Mouse (Mus musculus): ENCODE results near the gene Gm20547.

The Gm20547 gene

DNA sequence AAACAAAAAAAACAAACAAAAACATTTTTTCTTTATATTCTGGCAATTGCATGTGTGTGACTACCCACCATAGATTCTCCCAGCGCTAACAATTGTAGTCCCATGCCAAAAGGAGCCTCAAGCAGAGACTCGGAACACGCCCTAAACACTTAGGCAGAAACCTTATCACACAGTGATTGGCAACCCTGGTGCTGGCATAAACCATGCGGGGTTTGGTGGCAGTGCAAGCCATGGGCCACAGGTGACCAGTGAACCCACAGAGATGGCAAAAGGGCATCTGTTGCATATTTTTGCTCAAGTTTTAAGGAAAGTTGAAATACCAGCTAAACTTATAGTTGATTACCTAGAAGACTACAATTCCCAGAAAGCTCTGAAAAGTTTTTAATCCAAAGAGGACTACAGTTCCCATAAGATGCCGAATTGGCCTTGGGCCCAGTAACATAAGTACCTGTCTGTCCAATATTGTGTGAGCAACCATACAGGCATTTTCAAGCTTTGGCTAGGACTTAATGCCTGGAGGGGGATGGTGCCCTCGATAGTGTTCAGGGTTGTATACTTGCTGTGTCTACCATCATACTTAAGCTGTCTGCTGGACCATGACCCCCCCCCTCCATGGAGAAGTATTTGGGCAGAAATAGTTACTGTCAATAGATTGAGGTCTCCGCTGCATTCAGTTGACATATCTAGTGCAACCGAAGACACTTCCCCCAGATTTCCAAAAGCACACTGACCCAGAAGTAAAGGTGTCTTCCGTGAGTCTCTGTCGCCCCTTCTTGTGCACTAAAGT is 15.7 kb upstream of the Gm20547 start:
- DNase-seq (ENCODE audit: low read depth in 2 of 2, low spot score in 2 of 2): no peak

GRCm38 (mm10) chr17:34896366-34896765 is 14.5 kb upstream of the Gm20547 start:
- peak; percentile 65 to 70 for DNase-seq (ENCODE audit: low read depth in 2 of 2, low spot score in 2 of 2)

- DNase-seq (ENCODE audit: low read depth in 2 of 2, low spot score in 2 of 2): no peak
Measured at GRCm38 (mm10) chr17:34895724-34896123, 13.9 kb upstream of the Gm20547 start.

GRCm38 (mm10) chr17:34894801-34895530 is 13.1 kb upstream of the Gm20547 start:
- DNase-seq (ENCODE audit: low read depth in 2 of 2, low spot score in 2 of 2): peak; percentile 21 to 35

DNA sequence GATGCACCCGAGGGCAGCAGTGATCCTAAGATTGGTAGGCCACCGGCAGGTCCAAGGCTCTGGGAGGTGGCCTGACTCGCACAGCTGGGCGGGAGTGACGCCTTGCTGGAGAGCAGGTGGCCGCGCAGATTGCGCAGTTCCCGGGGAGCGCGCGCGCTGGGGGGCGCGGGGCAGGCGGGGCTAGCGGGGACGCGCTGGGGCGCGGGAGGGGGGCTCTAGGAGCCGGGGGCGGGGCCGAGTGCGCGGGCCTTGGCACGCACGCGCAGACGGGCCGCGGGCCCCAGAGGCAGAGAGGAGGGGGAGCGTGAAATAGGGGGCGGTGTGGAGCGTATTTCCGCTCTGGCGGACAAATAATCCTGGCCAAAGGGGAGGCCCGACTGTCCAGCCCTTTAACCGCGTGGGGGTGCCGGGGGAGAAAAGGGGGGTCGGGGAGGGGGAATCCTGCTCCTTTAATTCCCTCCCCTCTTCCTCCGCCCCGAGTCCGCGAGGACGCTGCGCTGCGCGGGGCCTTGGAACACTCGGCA is 12.3 kb upstream of the Gm20547 start:
- peak; percentile 64 to 74 for DNase-seq (ENCODE audit: low read depth in 2 of 2, low spot score in 2 of 2)

- DNase-seq (ENCODE audit: low read depth in 2 of 2, low spot score in 2 of 2): no peak
Measured at GRCm38 (mm10) chr17:34893072-34893824, 11.4 kb upstream of the Gm20547 start.

DNA sequence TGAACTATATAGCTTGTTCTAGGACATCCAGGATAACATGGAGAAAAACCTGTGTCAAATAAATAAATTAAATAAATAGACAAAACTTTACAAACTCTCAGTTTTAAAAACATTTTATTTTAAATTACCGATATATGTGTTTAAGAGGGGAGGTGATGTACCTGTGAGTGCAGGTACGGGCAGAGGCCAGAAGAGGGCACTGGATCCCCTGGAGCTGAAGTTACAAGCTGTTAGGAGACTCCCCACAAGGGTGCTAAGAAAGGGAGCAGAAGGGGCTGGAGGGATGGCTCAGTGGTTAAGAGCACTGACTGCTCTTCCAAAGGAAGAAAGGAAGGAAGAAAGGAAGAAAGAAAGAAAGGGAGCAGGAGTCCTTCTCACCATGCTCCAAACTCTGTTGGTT is 9.5 kb upstream of the Gm20547 start:
- DNase-seq (ENCODE audit: low read depth in 2 of 2, low spot score in 2 of 2): no peak

GRCm38 (mm10) chr17:34890074-34890743 is 8.4 kb upstream of the Gm20547 start:
- no peak for DNase-seq (ENCODE audit: low read depth in 2 of 2, low spot score in 2 of 2)

DNA sequence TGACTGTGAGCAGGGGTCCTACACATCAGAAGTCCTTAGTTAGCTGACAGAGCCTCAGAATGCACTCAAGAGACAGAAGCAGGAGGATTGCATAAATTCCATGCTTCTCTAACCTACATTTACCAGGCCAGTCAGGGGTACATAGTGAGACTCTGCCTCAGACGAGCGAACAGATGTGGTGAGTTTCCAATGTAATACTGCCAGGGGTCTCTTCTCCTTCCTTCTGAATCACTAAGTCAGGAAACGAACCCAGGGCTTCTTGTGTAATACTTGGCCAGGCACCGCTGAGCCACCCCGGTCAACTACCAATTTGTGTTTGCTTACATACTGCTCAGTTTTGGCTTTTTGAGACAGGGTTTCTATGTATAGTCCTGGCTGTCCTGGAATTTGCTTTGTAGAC is 6.1 kb upstream of the Gm20547 start:
- DNase-seq (ENCODE audit: low read depth in 2 of 2, low spot score in 2 of 2): no peak

GRCm38 (mm10) chr17:34885615-34886014 is 3.8 kb upstream of the Gm20547 start:
- DNase-seq (ENCODE audit: low read depth in 2 of 2, low spot score in 2 of 2): no peak

DNA sequence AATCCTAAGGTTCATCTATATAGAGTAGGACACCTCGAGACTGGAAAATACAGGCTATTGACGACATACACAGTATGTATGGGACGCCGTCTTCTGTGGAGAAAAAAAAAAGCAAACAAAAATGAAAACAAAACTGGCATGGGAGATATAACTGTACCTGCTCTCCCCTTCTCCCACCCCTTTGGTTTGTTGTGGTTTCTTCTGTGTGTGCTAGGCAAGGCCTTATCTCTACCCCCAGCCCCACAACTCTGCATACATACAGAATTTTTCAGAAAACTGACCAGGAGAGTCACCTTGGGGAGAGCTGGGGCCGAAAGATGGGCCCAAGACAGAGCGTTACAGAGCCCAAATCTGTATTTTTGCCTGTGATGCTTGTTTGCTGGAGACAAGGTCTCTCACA is 2.9 kb upstream of the Gm20547 start:
- no peak for DNase-seq (ENCODE audit: low read depth in 2 of 2, low spot score in 2 of 2)

GRCm38 (mm10) chr17:34883332-34883731 is 1.5 kb upstream of the Gm20547 start:
- DNase-seq (ENCODE audit: low read depth in 2 of 2, low spot score in 2 of 2): no peak

- no peak for DNase-seq (ENCODE audit: low read depth in 2 of 2, low spot score in 2 of 2)
Measured at GRCm38 (mm10) chr17:34881166-34881565, 676 bp downstream of the Gm20547 start.

- DNase-seq (ENCODE audit: low read depth in 2 of 2, low spot score in 2 of 2): no peak
Measured at GRCm38 (mm10) chr17:34879336-34879879, 2.4 kb downstream of the Gm20547 start, which contains the start of gene Zbtb12. Gene Zbtb12, plus strand, starts transcription at chr17:34879483.

DNA sequence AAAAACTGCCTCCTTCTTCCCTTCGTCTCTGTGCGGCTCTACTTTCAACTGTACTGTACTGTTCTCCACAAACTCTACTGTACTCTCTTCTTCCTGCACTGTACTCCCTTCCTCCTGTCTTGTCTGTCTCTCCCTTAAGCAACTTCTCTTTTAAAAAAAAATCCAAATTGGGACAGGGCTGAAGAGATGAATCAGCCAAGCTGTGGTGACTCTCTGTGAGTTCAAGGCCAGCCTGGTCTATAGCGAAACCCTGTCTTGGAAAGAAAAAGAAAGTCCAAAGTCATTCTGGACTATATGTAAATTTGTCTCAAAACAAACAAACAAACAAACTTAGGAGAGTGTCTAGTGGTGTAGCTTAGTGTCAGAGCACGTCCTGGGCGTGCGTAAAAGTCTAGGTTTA is 7.5 kb downstream of the Gm20547 start:
- DNase-seq (ENCODE audit: low read depth in 2 of 2, low spot score in 2 of 2): no peak

DNA sequence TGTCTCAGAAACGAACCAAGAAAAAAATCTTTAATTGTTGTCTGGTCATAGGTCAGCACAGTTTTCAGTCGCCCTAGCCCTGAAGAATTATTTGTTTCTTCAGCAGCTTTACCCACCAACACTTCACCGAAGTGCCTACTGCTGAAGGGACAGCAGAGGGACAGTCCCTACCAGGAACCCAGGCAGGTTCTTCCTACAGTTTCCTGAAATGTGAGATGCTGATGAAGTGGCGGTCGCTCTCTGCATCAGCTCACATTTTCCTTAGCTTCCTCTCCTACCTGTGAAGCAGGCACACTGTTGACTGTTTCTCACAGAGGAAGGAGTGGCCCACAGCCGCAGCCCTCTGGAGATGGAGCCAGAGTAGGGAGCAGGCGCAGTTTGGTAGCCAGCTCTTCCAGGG is 15.9 kb downstream of the Gm20547 start:
- no peak for DNase-seq (ENCODE audit: low read depth in 2 of 2, low spot score in 2 of 2)

GRCm38 (mm10) chr17:34862416-34863081 is 19.3 kb downstream of the Gm20547 start, which contains the start of gene Cfb:
Gene Cfb, minus strand, starts transcription at chr17:34862518.
- no peak for DNase-seq (ENCODE audit: low read depth in 2 of 2, low spot score in 2 of 2)

GRCm38 (mm10) chr17:34861704-34862415 is 20.0 kb downstream of the Gm20547 start:
- DNase-seq (ENCODE audit: low read depth in 2 of 2, low spot score in 2 of 2): no peak

DNA sequence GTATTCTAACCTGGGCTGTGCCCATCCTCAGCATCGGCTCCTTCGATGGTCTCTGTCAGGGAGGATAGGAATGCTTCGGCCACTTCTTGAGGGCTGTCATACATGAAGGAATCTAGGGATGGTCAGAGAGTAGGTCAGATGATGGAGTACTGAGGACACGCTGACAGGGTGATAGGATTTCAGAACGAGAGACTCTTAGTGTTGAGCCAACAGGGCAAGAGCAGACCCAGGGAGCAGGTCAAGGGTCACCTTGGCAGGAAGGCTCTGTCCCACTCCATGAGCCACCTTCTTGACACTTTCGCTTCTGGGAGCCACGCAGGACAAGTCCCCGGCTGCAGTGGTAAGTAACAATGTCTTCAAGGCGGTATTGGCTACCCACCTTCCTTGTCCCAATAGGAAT is 21.3 kb downstream of the Gm20547 start:
- no peak for DNase-seq (ENCODE audit: low read depth in 2 of 2, low spot score in 2 of 2)

All from CD8-positive naive resting alpha-beta T cell, adult 2 months (primary cell).